Mouse (Mus musculus) adrenal gland, postnatal 10 days (tissue): ENCODE data around the gene Gm4846. TPM values are rescaled to one million over a fixed set of nuclear protein-coding genes. Genes with fewer than 3 reads are reported as not detected.
"Not testable (repeated sequence)": the region's sequence is repeated elsewhere in the genome, so short reads cannot be mapped to it uniquely, and the experiment has no call there.

Experiments
- DNase-seq: peaks from one replicate; pipeline ENCODE4 v3.0.0; 2021; ENCODE audit warnings: mixed read lengths
- long read RNA-seq, 2 experiments: library from polyadenylated mRNA; stranded (forward); transcript quantifications; one replicate each; pipeline ENCODE4 v2.0.0; 2021
- total RNA-seq, 2 experiments: library from RNA; stranded (reverse); gene quantifications; 2 replicates each; pipeline ENCODE4 v1.2.3; 2021

The Gm4846 gene
- total RNA-seq: not detected
- long read RNA-seq, experiment 1: 0 reads
- long read RNA-seq, experiment 2: 0 reads

GRCm38 (mm10) chr1:166497488-166497887 is at the start of gene Gm4846:
Gene Gm4846, minus strand, starts transcription at chr1:166497588.
- DNase-seq: not testable (repeated sequence)

DNA sequence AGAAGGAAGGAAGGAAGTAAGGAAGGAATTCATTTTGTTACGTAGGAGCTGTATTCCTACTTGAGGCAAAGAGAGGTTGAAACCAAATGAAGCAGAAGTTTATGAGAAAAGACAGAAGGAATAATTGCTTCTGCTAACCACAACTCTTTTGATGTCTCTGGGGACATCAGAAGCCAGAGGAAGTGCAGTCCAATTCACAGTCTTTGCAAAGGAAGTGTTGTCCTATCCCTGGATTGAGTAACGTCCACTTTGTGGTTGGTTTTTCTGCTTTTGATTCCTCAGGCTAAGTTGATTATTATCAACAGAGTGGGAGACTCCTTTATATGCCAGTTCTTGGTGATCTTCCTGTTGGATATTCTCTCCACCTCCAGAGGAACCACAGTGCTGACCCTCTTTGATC is 34.1 kb upstream of the Gm4846 start:
- DNase-seq: not testable (repeated sequence)

GRCm38 (mm10) chr1:166524709-166525108 is 27.3 kb upstream of the Gm4846 start:
- not testable (repeated sequence) for DNase-seq

DNA sequence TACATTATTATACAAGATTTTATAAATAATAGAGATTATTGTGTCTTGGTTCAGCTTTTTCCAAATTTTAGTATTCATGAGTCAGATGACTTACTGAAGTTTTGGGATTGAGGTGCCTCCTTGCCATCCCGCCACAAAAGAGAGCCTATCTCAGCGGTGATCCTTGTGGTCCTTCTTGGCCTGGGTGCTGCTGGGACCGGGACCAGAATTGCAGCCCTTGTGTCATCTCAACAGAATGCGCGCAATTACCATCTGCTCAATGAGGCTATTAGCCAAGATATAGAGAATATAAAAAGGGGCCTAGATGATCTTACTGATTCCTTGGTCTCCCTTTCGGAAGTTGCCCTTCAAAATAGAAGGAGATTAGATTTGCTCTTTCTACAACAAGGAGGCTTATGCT is 22.2 kb upstream of the Gm4846 start:
- DNase-seq: not testable (repeated sequence)

DNA sequence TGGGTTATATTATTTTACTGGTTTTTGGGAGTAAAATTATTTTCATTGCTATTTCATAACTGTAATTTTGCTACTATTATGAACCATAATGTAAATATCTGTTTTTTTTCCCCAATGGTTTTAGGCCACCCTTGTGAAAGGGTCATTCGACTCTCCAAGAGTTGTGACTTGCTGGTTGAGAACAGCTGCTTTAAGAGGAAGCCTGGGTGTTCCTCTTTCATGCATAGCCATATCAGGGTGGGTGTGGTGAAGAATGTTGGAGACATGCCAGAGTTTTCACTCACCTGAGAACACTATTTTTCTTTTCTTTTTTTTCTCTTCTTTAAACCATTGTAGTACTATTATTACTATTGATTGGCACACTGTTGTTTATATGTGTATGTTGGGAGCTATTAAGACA is 19.2 kb upstream of the Gm4846 start:
- no peak for DNase-seq

DNA sequence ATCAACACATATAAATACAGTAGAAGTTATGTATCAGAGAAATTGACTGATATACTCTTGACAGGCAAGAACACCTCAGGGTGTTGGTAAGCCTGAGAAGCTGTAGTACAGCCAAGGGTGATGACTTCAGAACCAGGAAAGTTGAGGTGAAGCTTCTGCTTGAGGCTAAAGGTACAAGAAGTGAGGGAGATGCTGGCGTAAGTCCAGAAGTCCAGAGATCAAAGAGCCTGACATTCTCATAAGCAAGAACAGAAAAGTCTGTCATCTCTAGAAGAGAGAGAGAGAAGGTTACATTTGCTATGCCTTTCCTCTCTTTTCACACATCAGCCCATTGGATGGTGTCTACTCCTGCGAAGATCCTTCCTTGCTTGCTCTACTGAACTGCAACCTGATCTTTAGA is 6.8 kb upstream of the Gm4846 start:
- DNase-seq: not testable (repeated sequence)

DNA sequence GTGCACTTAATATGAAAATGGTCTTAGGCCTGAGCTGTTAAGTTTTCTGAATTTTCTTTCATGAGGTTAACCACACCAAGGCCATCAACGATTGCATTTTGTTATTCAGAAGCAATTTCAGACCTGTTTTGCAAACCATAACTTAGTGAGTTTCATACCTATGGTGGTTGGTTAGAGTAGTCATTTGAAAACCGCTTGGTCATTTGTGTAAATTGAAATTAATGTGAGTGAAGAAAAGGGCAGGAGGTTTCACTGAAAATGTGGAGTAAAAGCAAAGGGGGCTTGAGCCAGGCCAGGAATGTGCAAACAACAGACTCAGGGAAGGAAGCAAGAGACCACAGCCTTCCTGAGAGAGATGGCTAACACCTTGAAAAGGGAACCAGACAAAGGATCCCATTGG is 17.9 kb downstream of the Gm4846 start:
- no peak for DNase-seq

DNA sequence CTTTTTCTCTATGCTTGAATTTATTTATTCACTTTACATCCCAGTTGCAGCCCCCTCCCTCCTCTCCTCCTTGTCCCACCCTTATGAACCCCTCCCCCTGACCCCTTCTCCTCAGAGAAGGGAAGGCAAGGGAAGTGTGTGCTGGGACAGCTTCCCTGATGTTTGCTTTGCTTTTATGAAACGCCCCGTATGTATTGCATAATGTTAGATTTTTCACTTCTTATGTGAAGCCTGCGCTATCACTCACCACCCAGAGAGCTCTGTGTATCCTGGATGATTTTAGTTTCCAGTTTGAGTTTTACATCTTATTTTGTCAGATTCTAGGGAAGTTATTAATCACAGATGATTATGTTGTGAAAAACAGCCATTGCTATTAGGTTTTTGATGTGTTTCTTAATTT is 30.2 kb downstream of the Gm4846 start:
- DNase-seq: no peak

GRCm38 (mm10) chr1:166462544-166462943 is 34.8 kb downstream of the Gm4846 start:
- no peak for DNase-seq

GRCm38 (mm10) chr1:166441992-166442391 is 55.4 kb downstream of the Gm4846 start:
- no peak for DNase-seq

GRCm38 (mm10) chr1:166439426-166439825 is 58.0 kb downstream of the Gm4846 start:
- no peak for DNase-seq

Other genes with a start within 250 kb of the Gm4846 start
- 1 to 10 TPM; 3.4 to 3.5 TPM for gene Ildr2, start 243.4 kb downstream of the Gm4846 start, total RNA-seq
- gene Tada1, start 118.5 kb downstream of the Gm4846 start, total RNA-seq: 10 to 100 TPM; 18.4 to 19.1 TPM
- 10 to 100 TPM; 27.9 to 32.7 TPM for gene Pogk, start 87.7 kb downstream of the Gm4846 start, total RNA-seq
- not detected for gene Gm4847, start 150.1 kb upstream of the Gm4846 start, total RNA-seq
- not detected for gene Fmo9, start 184.3 kb upstream of the Gm4846 start, total RNA-seq